Mouse (Mus musculus): ENCODE data around the gene Pgs1.

The Pgs1 gene

GRCm38 (mm10) chr11:117975211-117975967 is 10.7 kb upstream of the Pgs1 start:
- DNase-seq (ENCODE audit: low read depth in 1 of 2, low spot score in 2 of 2): no peak

- peak in 1 of 2 experiments; percentile 60 for DNase-seq (ENCODE audit: low read depth in 1 of 2, low spot score in 2 of 2)
Observed at GRCm38 (mm10) chr11:117976081-117976582, 10.0 kb upstream of the Pgs1 start.

- DNase-seq (ENCODE audit: low read depth in 1 of 2, low spot score in 2 of 2): no peak
Observed at GRCm38 (mm10) chr11:117977694-117978360, 8.3 kb upstream of the Pgs1 start.

GRCm38 (mm10) chr11:117979388-117979787 is 6.7 kb upstream of the Pgs1 start:
- no peak for DNase-seq (ENCODE audit: low read depth in 1 of 2, low spot score in 2 of 2)

- DNase-seq (ENCODE audit: low read depth in 1 of 2, low spot score in 2 of 2): no peak
Observed at GRCm38 (mm10) chr11:117982426-117982825, 3.7 kb upstream of the Pgs1 start.

GRCm38 (mm10) chr11:117983770-117984169 is 2.3 kb upstream of the Pgs1 start:
- no peak for DNase-seq (ENCODE audit: low read depth in 1 of 2, low spot score in 2 of 2)

GRCm38 (mm10) chr11:117987032-117987451 is 950 bp downstream of the Pgs1 start:
- peak; percentile 64 to 69 for DNase-seq (ENCODE audit: low read depth in 1 of 2, low spot score in 2 of 2)

- DNase-seq (ENCODE audit: low read depth in 1 of 2, low spot score in 2 of 2): no peak
Observed at GRCm38 (mm10) chr11:117987968-117988367, 1.9 kb downstream of the Pgs1 start.

GRCm38 (mm10) chr11:117989241-117989640 is 3.1 kb downstream of the Pgs1 start:
- no peak for DNase-seq (ENCODE audit: low read depth in 1 of 2, low spot score in 2 of 2)

- DNase-seq (ENCODE audit: low read depth in 1 of 2, low spot score in 2 of 2): no peak
Observed at GRCm38 (mm10) chr11:117989926-117990325, 3.8 kb downstream of the Pgs1 start.

- DNase-seq (ENCODE audit: low read depth in 1 of 2, low spot score in 2 of 2): peak; percentile 80 to 87
Observed at GRCm38 (mm10) chr11:117991502-117992470, 5.7 kb downstream of the Pgs1 start.

- DNase-seq (ENCODE audit: low read depth in 1 of 2, low spot score in 2 of 2): no peak
Observed at GRCm38 (mm10) chr11:117993190-117994175, 7.4 kb downstream of the Pgs1 start.

GRCm38 (mm10) chr11:117994250-117995057 is 8.4 kb downstream of the Pgs1 start:
- no peak for DNase-seq (ENCODE audit: low read depth in 1 of 2, low spot score in 2 of 2)

GRCm38 (mm10) chr11:117995255-117995654 is 9.2 kb downstream of the Pgs1 start:
- DNase-seq (ENCODE audit: low read depth in 1 of 2, low spot score in 2 of 2): no peak

- no peak for DNase-seq (ENCODE audit: low read depth in 1 of 2, low spot score in 2 of 2)
Observed at GRCm38 (mm10) chr11:117995661-117996060, 9.6 kb downstream of the Pgs1 start.

GRCm38 (mm10) chr11:117996066-117996465 is 10.0 kb downstream of the Pgs1 start:
- no peak for DNase-seq (ENCODE audit: low read depth in 1 of 2, low spot score in 2 of 2)

GRCm38 (mm10) chr11:117997085-117997484 is 11.0 kb downstream of the Pgs1 start:
- DNase-seq (ENCODE audit: low read depth in 1 of 2, low spot score in 2 of 2): no peak

GRCm38 (mm10) chr11:117998356-117998755 is 12.3 kb downstream of the Pgs1 start:
- no peak for DNase-seq (ENCODE audit: low read depth in 1 of 2, low spot score in 2 of 2)

GRCm38 (mm10) chr11:117999260-117999934 is 13.3 kb downstream of the Pgs1 start:
- no peak for DNase-seq (ENCODE audit: low read depth in 1 of 2, low spot score in 2 of 2)
